Mouse (Mus musculus) yolk sac, embryonic 10.5 days (tissue): ENCODE measurements around the gene Aplp2.
"Not testable (repeated sequence)": the region's sequence is repeated elsewhere in the genome, so short reads cannot be mapped to it uniquely, and the experiment has no call there.

Experiments used
- DNase-seq: peaks from one replicate; pipeline ENCODE4 v3.0.0-alpha.2; 2017; ENCODE audit warnings: low spot score

Gene Aplp2

GRCm38 (mm10) chr9:31177692-31178091 is 33.9 kb downstream of the Aplp2 start:
- no peak for DNase-seq

- no peak for DNase-seq
These were observed 35.1 kb downstream of the Aplp2 start for GRCm38 (mm10) chr9:31176379-31177130.

DNA sequence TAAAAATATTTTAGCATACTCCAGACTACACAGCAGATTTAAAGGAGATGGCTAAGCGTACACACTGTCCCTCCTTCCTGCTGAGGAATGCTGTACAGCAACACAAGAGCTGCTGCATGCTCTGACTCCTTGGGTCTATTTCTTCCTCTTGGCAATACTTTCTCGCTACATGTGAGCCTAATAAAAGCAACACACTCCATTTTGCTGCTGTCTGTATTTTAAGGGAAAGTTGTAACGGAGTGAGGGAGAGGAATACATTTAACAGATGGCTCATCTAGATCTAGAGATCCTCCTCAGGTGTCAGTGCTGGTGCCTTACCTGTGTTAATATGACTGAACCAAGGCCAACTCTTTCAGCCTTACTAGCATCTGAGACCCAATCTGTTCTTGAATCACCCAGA is 35.6 kb downstream of the Aplp2 start:
- DNase-seq: no peak

DNA sequence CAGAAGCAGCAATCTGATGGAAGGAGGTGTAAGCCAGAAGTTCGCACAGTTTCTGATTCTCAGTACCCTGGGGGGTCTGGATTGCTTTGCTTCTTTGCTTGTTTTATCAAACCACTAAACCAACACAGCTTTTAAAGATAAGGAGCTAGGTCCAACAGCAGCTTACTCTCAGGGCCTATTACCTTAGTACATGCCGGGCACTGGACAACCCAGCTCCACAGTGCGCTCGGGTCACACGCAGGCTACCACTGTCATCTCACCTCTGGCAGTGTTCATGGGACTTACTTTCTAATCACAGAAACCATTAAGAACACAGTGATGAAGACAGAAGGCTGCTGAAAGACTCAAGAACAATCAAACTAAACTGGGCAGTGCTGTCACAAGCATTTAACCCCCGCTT is 36.3 kb downstream of the Aplp2 start:
- DNase-seq: no peak

DNA sequence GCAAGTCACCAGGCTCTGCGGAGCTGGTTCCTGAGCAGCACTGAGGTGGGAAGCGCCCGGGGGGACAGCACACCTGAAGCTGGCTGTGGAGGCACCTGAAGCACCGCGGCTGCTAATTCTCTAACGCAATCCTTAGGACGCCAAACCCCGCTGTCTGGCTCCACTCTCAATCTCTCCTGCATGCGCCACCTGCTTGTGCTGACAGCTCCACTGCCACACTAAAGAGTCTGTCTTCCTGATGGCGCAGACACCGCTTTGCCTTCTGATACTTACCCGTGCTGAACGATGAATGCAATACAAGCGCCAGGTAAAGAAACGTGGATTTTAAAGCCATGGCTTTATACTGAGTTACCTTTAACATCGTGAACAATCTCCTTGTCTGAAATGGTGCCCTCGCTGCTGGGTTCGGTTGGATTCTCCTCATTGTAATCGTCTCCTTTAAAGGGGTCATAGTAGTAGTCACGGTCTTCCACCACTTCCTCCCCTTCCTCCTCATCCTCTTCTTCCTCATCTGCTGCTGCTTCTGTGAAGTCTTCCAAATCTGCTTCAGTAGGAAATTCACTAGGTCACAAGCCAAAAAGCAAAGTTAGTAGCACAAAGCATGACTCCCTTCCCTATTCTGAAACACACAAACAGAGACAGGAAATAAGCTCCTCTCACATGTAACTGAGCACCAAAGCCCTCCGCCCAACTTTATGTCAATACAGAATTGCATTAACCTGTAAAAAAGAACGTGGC is 43.1 kb downstream of the Aplp2 start:
- DNase-seq: no peak

DNA sequence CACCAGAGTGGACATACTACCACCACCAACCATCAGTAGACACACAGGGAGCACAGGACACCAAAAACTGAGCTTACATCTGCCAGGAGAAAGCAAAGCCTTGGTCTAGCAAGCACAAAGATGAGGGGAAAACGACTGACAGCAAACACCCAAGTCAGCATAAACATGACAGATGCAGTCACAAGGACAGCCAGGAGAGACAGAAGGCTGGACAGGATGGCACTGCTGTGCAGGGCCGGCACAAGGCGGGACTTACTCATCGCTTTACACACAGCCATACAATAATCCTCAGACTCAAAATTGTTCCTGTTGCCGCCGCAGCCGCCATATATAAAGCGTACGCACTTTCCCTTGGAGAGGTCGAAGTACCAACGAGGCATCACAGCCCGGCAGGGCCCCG is 44.3 kb downstream of the Aplp2 start:
- DNase-seq: no peak

DNA sequence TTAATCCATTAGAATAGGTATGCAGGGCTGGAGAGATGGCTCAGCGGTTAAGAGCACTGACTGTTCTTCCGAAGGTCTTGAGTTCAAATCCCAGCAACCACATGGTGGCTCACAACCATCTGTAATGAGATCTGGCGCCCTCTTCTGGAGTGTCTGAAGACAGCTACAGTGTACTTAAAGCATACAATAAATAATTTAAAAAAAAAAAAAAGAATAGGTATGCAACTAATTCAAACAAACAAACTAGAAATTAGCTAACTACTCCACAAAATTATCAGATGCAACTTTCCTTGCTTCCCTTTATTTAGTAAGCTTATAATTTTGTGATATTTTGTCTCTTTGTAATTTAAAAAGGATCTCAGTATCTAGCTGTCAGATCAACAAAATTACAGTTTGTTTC is 46.1 kb downstream of the Aplp2 start:
- not testable (repeated sequence) for DNase-seq

GRCm38 (mm10) chr9:31163327-31163726 is 48.3 kb downstream of the Aplp2 start:
- DNase-seq: no peak

GRCm38 (mm10) chr9:31162911-31163310 is 48.7 kb downstream of the Aplp2 start:
- no peak for DNase-seq

DNA sequence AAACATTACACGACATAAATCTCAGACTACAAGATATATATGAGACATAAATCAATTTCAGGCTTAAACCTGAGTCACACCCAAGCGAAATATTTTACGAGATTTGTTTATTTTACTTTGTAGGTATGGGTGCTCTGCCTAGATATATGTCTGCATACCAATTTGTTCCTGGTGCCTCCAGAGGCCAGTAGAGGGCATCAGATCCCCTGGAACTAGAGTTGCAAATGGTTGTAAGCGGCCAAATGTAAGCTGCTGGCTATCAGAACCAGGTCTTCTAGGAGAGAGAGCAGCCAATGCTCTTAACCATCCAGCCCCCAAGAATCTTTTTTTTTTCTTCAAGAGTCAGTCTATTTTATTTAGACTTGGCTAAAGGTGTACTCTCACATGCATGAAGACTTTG is 51.7 kb downstream of the Aplp2 start:
- DNase-seq: no peak

- DNase-seq: no peak
These were observed 55.0 kb downstream of the Aplp2 start for GRCm38 (mm10) chr9:31156594-31156993.

DNA sequence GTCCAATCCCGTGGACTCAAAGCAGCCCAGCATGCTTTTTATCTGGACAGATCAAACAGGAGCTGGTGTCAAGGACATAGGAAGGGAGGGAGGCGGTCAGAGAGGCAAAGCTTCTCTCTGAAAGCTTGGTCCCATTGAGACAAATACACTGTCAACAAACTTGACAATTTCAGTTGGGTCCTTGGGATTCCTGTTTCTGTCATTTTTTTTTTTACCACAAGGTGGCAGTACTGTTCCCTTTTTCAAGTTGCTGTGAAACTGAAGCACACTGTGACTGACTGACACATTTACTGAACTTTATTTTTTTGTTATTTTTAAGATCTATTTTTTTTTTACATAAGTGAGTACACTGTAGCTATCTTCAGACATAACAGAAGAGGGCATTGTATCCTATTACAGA is 60.6 kb downstream of the Aplp2 start:
- no peak for DNase-seq

GRCm38 (mm10) chr9:31148135-31148534 is 63.5 kb downstream of the Aplp2 start:
- peak; percentile 28 for DNase-seq

DNA sequence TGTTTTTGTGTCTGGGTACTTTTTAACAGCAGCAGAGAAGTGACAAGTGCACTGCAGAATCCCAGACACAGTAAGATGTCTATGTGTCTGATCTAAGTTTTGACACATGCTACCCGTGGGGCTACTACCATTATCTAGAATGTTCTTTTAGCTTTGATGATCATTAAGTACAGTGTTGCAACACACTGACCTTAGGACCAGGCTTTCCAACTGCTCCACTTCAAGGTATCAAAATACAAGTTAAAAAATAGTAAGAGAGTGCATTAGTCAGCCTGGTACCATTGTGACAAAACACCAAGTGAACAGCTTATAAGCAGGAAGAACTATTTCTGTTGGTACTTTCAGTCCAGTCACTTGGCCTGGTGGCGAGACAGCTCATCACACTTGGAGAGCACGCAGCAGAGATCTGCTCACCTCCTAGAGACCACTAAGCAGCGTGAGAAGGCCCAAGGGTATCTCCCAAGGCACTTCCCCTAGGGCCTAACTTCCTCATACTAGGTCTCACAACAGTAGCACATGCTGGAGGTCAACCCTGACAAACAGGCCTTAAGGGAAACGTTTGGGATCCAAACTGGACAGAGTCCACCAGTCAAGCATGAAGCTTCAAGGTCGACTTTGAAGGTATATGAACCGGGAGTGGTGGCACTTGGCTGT is 66.2 kb downstream of the Aplp2 start:
- no peak for DNase-seq

- no peak for DNase-seq
These were observed 68.7 kb downstream of the Aplp2 start for GRCm38 (mm10) chr9:31142924-31143323.

DNA sequence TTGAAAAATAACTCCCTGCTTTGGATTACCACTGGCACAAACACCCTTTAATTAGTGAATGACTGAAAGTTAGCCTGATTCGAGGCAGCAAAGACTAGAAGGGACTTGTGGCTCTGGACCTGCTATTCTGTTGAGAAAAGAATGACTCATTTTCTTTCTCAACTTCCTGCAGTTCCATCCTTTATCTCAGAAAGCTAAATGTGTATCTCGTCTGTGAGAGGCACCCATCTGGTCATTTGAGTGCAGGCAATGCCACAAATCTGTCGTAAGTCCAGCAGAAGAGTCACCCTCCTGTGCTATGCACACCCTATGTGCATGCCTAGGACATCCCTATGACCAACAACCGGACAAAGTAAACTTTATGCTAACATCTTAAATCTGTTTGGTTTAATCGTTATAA is 78.5 kb downstream of the Aplp2 start:
- no peak for DNase-seq

DNA sequence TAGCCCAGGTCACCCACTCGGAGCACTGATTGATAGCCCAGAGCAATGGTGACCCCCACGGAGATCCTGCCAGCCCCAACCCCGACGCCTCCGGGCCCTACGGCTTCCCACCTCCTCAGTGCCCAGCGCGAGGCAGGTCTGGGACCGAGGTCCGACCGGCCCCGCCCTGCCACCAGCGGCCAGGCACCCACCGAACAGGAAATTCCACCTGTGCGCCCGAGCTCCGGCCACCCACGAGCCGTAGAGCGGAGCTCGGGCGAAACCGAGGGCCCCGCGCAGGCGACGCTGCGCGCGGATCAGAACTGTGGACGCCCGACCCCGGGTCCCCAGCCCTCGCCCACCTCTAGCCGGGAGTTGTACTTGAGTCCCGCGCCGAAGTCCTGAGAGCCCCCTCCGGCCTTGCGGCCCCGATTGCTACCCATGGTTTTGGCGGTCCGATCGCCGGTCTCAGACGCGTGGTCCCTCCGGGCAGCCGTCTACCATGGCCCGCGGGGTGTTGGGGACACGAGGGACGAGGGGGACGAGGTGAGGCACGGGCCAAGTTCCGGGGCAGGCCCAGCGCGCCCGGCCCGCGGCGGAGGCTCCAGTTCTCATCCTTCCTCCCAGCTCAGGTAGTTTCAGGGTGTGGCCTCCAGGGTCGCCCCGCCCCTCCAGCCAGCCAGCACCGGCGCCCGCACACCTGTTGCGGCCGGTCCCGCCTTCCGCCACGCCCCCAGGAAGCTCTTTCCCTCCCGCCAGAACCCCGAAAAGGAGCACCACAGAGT is 80.2 kb downstream of the Aplp2 start, which contains the start of gene St14:
TSS of gene St14 (minus strand) at position 649 of the 764 bp plus-strand sequence.
- DNase-seq: peak; percentile 85

- DNase-seq: no peak
These were observed 81.0 kb downstream of the Aplp2 start for GRCm38 (mm10) chr9:31130357-31131204.

DNA sequence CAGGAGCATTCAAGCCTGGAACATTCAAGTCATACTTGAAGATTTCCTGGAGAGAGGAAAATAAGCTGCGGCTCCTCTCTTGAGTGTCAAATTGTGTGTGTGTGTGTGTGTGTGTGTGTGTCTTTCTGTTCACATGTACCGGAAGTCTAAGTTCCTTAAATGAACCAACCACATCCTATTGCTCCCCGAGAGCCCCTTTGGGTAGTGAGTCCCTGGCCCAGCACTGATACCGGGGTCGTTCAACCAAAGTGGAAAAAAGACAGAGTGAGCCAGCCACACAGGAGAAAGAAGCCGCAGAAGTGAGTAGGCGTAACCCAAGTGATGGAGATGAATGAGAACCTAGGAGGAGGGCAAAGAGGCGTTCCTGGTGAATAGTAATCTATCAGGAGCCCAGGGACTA is 81.7 kb downstream of the Aplp2 start:
- DNase-seq: no peak

- peak; percentile 46 for DNase-seq
These were observed 83.6 kb downstream of the Aplp2 start for GRCm38 (mm10) chr9:31127876-31128465.

- DNase-seq: no peak
These were observed 85.5 kb downstream of the Aplp2 start for GRCm38 (mm10) chr9:31126079-31126478.
